Mouse (Mus musculus): ENCODE data around the gene Pga5. TPM values are rescaled to one million over a fixed set of nuclear protein-coding genes. Genes with fewer than 3 reads are reported as not detected.
A peak's percentile ranks its signal among the peaks of the same experiment; 100 is the strongest.

Pga5 gene
- total RNA-seq (2021), result not detected
- long read RNA-seq, result 0 reads

DNA sequence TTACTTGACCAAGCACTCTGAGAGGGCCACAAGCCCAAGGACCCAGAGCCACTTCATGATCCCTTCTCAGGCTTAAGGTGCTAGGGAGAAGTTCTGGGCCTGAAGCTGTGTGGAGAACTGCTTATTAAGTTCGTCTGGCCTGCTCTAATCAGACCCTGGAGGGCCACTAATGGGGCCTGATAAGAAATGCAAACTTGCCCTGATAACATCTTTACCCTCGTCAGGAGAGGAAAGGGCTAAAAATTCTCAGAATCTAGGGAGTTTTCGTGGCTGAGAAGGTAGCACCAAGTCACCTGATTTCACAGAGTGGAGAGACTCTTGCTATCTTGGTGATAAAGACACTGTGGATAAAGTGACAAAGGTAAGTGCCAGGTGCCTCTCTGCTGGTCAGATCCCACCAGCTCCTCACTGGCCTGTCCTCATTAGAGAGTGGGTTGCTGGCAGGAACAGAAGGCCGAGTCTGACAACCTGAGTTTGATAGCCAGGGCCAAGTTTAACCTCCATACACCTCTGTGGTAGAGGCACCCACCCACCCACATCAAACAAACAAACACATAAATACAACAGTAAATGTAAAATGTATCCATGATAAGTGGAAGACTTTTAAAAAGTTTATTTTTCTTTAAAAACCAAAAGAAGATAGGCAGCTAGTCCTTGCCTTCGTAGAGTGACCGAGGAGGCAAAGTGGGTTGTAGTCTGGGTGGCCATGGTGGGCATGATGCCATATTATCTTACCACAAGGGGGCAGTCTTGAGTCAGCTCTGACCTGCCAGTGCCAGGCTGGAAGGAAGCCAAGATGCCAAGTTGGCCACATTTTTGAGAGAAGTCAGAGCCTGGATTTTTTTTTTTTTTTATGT, at the start of gene Pga5:
TSS of gene Pga5 (minus strand) at position 157 of the 857 bp plus-strand sequence.
- peak; percentile 94 to 95 for DNase-seq (ENCODE audit: low spot score in 2 of 2)

DNA sequence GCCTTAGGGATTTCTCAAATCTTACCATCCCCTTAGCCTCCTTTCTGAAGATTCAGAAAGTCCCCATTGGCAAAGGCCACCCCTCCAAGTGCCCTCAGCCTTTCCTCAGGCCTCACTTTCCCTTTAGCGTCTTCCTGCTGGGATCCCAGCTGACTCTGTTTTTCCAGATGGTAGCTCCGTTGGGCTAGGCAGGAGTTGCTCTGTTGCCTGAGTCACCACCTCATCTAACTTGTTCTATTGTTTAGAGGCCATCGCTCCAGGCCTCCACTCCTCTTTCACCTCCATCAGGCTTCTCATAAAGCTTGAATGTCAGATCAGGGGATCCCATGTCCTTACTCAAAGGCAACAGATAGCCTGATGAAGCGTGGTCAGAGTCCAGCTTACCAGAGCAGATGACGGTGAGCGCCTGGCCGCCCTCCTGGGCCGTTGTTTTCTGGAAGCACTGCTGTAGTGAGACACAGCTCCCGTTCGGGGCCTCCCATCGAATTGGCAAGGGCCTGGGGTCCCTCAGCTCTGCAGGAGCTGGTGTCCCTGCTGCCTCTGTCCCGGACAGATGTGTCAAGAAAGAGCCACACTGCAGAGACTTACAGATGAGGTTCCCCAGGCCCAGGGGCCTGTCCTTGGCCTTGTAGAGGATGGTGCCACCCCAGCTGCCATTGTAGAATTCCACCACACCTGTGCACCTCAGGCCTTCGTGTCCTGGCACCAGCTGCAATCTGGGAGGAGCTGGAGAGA, 46.9 kb upstream of the Pga5 start:
- DNase-seq (ENCODE audit: low spot score in 2 of 2), result no peak

DNA sequence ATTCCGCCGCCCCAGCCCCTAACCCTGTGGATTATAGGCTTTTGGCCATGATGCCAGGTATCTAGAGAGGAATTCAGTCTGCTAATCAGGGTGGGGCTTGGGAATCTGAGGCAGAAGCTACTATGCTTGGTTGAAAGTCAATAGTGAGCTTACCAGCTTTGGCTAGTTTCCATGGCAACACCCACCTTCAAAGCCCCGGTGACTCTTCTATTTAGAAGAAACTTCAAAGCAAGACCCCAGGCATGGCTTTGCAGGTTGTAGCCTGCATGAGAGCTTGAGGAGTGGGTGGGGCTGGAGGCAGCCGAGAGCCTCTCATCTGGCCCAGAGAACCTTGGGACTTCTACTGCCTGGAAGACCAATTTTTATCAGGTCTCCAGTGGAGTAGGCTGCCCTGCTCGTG, 45.8 kb upstream of the Pga5 start:
- DNase-seq (ENCODE audit: low spot score in 2 of 2), result no peak

DNA sequence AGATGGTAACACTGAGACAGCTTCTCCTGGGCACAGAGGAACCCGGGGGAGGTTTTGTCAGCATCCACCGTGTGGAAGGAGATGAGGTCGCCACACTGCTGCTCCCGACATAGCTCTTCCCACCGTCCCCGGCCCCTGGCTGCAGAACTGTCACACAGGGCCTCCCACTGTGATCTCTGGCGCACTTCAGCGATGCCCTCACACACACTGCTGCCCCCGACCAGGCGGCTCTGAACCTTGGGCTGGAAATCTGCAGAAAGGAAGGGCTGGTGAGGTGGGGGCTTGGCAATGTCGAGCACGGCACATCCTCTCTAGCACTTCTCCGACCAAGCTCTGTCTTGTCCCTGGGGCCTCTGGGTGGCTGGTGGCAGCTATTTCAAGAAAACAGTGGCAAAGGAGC, 45.2 kb upstream of the Pga5 start:
- no peak for DNase-seq (ENCODE audit: low spot score in 2 of 2)

DNA sequence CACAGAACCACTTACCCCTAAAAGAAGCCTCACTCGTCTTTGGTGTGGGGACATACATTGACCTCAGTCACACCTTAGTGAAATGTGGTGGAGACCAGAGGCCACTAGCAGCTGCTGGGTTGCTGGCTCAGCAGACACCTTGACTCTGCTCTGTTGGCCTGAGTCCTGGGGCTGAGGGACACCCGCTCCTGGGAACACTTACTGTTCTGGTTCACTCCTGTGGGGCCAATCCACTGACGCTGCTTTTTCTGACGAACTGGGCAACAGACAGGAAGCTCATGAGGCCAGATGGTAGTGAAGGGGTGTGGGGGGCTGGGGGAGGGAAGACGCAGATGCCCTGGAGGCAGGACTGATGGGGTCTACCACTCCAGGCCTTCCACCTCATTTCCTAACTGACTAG, 43.2 kb upstream of the Pga5 start:
- DNase-seq (ENCODE audit: low spot score in 2 of 2), result no peak

DNA sequence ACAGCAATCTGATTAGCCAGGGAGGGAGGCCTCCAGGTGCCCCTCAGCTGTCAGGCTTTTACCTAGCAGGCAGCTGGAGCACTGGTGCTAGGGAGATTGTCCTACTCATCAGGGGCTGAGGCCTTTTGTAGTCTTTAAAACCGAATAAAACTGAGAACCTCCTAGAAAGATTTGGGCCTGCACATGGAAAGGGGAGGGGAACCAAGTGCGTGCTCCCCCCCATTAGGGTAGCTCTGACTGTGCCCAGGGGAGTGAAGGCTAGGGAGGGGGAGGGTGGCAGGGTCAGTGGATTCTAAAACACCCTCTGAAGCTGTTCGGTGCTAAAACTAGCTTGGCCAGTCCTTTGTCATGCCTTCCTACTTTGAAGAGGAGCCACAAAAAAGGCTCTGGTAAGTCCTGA, 42.7 kb upstream of the Pga5 start:
- DNase-seq (ENCODE audit: low spot score in 2 of 2), result no peak

DNA sequence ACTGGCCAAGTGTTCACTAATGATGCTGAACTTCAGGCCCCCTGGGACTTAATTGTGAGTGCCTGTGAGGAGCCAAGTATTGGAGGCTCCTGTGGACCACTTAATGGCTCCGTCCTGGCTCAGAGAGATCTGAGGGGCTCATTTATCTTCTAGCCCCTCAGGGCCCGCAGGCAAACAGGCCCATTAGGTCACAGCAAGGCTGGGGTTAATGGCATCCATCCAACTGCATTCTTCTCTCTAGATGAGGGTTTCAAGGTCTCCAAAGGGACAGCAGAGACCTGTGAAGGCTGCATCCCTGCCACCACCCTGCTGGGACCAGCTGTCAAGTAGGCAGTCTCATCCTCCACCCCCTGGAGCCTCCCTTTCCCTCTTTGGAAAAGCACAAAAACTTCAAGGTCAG, 41.9 kb upstream of the Pga5 start:
- DNase-seq (ENCODE audit: low spot score in 2 of 2), result no peak

DNA sequence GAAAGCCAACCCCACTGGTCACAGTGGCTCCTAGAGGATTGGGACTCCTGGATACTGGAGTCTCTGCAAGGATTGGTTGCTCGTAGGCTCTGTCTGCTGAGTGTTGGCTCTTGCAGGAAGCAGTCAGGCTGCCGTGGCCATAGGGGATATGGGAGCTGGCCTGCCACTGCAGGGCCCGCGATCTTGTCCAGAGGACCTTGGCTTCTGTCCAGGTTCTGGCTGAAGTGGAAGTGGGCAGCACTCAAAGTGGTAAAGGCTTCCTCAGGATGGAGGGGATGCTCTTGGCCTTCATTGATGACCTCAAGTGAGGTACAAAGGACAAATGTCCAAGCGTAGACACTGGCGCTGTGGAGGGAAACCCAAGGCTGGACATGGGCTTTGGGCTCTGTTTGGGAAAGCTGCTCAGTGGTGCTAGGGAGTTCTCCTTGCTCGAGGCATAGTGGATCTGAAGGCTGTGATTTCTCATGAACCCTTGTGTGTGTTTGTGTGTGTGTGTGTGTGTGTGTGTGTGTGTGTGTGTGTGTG, 40.4 kb upstream of the Pga5 start:
- no peak for DNase-seq (ENCODE audit: low spot score in 2 of 2)

DNA sequence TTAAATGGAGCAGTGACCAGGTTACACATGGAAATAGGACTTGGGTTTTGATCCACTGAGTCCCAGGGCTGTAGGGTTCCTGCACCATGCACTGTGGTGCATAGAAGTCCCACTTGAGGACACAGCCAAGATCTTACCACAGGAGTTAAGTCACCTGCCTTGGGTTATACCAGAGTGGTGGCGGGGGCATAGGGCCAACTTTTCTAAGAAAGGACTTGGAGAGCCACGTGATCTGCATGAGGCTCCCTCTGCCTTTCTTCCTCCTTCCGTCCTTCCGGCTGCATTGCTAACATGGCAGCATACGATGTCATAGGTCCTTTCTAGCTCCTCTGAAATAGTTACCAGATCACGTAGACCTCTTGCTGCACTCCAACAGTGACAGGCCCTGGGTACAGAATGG, 37.6 kb upstream of the Pga5 start:
- no peak for DNase-seq (ENCODE audit: low spot score in 2 of 2)

DNA sequence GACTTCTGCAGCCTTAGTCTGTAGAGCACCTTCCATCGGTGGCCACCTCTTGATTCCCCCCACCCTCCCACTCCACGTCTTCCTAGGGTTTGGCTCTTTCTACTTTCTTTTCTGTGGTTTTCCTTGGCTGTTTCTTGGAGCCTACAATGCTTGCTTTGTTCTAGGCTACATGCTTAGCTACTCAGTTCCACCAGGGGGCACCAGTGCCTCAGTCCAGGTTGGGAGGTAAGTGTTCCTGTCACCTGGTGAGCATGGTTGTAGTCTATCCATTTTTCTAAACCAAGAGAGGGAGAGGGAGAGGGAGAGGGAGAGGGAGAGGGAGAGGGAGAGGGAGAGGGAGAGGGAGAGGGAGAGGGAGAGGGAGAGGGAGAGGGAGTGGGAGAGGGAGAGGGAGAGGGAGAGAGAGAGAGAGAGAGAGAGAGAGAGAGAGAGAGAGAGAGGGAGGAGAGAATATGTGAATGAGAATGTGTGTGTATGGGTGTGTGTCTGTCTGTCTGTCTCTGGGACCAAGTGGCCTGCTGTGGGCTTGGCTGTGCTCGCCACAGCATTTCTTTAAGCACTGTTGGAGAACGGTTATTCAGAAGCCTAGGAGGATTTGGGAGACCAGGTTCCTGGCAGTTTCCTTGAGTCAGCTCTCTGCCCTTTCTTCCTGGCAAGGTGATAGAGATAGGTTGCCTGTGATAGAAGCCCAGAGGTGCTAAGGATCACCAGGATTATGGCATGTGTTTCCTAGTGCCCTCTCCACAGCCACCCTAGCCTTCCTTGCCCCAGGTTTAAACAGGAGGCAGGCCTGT, 37.0 kb upstream of the Pga5 start:
- DNase-seq (ENCODE audit: low spot score in 2 of 2), result peak; percentile 83 to 86

DNA sequence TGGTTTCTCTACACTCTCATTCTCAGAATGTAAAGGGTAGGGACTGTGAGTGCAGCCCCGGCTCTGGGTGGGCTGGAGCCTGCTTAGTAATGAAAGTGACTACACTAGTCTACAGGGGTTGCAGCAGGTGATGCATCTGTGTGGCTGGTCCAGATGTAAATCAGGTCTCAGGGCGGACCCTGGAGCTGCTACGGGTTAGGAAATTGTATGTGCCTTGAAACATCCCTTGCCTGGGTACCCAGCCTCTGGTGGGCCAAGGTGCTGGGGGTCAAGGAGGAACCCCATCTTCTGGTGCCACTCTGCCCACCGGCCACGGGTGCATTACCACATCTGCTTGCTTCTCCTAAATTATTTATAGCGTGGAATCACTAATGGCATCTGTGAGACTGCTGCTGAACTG, 36.3 kb upstream of the Pga5 start:
- no peak for DNase-seq (ENCODE audit: low spot score in 2 of 2)

DNA sequence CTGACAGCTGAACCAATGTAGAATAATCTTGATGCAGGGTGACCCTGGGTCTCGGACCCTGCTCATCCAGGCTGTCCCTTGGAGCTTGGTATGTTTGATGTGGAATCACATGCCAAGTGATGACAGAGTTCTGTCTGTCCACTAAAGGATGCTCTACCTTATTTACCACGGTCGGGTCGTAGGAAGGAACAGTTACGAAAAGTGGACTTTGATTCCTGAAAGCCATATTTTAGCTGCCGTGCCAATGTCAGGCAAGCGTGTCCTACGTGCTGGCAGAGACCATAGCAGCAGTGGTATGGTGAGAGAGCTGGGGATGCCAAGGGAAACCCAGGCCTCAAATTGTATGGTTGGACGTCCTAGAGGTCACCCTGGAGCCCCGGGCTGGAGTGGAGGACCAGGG, 35.7 kb upstream of the Pga5 start:
- DNase-seq (ENCODE audit: low spot score in 2 of 2), result no peak

DNA sequence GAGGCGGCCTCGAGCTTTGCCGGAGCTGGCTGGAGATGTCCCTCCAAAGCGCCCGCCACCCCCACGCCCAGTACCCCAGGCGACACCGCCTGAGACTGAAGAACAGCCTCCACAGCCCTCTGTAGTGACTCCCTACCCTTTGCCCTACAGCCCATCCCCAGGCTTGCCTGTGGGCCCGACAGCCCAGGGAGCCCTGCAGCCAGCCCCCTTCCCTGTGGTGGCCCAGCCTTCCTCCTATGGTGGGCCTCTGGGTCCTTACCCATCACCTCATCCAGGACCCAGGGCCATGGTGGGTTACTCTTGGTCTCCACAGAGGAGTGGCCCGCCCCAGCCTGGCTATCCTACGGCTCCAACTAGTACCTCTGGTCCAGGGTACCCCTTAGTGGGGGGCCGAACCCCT, 34.8 kb upstream of the Pga5 start:
- DNase-seq (ENCODE audit: low spot score in 2 of 2), result no peak

DNA sequence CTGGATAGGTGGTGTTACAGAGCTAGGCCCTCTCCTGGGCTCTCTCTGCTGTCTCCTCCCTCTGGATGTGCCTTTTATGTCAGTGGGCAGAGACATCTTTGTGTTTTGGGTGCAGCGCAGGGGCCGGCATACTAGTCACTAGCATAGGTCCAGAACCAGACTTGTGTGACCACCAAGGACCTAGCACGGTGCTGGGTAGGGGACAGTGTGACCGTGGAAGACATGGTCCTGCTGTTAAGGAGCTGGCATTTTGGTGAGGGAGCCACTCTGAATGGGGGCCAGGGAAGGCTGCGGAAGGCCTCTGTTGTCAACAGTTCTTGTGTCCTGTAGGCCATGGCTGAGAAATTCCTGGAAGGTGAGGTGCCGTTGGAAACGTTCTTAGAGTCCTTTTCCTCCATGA, 34.3 kb upstream of the Pga5 start:
- DNase-seq (ENCODE audit: low spot score in 2 of 2), result no peak

DNA sequence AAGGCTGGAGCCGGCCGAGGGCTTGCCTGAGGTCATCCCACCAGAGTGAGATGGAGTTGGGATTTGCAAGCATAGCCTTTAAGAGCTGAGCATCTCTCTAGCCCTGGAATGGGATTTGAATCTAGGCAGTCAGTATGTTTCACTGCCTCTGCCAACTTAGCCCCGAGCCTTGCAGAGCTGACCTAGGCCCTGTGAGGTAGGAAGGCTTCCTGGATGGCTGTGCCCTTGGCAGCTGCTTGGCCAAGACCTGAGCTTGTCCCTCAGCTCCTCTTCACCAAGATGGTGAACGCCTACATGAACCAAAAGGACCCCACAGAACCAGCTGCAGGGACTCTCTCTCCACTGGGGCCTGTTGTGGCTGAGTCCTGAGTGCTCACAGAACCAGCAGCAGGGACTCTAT, 32.9 kb upstream of the Pga5 start:
- DNase-seq (ENCODE audit: low spot score in 2 of 2), result no peak

DNA sequence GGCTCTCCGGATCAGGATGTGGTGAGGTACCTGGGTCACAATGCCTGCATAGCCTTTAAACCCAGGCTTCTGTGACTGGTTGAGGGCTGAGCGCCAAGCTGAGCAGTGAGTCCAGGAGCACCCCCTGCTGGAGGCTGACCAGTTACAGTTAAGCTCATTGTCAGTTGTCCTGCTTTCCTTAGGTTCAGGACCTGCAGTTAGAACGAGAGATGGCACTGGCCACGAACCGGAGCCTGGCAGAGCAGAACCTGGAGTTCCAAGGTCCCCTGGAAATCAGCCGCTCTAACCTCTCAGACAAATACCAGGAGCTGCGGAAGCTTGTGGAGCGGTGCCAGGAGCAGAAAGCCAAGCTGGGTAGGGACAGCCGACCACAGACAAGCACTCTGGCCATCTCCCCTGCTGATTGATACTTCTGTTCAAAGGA, 32.2 kb upstream of the Pga5 start:
- peak; percentile 76 to 84 for DNase-seq (ENCODE audit: low spot score in 2 of 2)

DNA sequence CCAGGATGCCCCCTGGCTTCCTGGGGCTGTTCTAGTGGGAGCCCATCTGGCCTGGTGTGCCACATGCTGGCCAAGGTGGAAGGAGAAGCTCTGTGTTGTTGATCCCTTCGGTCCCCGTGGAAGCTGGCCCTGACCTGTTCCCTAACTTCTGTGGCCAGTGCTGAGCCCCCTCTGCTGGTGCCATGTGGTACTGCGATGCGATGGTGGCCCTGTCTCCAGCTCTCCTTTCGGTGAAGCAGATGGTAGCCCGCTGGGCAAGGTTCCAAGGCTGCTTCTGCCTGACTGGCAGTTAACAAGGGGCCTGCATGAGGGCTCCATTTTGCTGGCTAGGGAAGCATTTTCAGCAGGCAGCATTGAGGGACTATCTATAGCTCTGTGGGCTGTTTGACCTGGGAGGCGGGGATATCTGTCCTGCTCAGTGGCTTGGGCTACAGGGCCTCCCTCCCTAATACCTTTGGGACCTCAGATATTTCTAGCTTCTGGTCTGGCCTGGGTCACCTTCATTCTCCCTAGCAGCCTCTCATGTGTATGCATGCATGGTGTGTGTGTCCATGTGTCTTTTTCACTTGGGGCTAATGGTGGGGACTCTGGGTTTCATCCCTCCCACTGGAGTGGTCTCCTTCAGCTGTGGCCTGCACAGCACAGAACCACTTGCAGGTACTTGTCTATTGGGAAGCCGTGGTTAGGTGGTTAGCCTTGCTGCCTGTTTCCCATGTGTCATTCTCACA, 31.7 kb upstream of the Pga5 start:
- DNase-seq (ENCODE audit: low spot score in 2 of 2), result peak; percentile 100

DNA sequence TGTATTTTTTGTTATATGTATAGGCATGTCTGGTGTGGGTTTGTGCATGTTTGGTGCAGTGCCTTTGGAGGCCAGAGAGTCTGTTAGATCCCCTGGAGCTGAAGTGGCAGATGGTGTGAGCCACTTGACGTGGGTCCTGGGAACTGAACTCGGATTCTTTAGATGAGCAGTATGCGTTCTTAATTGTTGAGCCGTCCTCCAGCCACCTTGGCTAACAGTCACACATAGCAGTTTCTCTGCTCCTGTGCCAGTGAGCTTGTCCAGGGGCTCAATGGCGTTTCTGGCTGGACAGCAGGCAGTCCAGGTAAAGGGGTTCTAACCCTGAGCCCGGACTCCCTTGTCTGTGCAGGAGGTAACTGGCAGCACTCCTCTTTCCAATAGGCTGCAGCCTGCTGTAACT, 31.0 kb upstream of the Pga5 start:
- no peak for DNase-seq (ENCODE audit: low spot score in 2 of 2)

DNA sequence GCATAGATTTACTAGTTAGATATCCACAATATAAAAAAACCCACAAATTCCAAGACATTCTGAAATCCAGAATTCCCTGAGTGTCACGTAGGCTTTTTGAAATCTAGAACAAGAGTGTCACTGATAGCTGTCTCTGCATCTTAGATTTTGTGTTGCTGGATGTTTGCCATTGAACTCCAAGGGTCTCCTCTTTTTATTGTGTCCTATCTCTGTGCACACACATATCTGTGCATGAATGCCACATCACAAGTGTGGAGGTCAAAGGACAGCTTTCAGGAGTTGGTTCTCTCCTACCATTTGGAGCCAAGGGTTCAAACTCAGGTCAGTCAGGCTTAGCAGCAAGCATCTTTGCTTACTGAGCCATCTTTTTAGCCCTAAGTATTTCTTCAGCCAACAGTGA, 30.0 kb upstream of the Pga5 start:
- DNase-seq (ENCODE audit: low spot score in 2 of 2), result no peak

DNA sequence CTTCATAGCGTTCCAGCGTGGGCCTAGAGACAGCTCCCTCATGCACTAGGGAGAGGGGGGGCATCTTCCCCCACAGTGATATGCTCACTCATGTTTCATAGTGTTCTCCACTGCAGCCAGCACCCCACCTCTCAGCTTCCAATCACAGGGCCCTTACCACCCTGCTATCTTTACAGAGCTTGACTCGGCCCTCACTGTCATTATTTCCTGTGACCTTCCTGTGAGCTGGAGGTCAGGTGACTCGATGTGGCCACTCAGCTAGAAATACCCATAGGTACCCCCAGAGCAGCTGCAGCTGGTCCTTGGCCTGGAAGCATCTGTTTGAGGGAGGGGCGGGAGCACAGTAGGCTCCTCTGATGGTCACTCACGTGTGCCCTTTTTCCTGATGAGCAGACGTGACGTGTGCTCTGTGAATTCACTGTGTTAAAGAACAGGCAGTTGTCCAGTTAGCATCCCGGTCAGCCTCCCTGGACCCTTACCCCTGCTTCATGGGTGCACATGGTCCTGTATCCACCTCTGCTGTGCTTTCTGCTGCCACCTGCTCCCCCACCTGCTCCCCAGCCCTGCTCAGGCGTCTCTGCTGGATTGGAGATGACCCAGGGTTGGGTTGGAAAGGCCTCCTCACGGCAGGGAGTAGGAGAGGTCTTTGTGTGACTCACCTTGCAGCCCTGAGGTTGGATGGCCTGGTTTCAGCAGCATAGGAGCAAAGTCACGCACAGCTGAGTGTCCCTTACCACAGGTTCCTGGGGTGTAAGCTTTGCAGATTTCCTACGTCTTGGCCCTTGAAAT, 29.4 kb upstream of the Pga5 start:
- no peak for DNase-seq (ENCODE audit: low spot score in 2 of 2)

Data from layer of hippocampus, postnatal 10 days (tissue).